Mouse (Mus musculus): ENCODE measurements around the gene Trpv4.

- TF ChIP-seq GATA1 (IDR thresholded peaks at IDR 0.05; ENCODE audit: borderline replicate concordance, low read length) (no peak), FLI1 (IDR thresholded peaks at IDR 0.05; ENCODE audit: low read length) (no peak)
These were observed 64.3 kb downstream of the Trpv4 start for GRCm38 (mm10) chr5:114593949-114594348.

Data from megakaryocyte, embryonic 14.5 days (primary cell).